Mouse (Mus musculus) embryonic facial prominence, embryonic 14.5 days (tissue): ENCODE measurements around the gene Gm4952. TPM values are rescaled to one million over a fixed set of nuclear protein-coding genes. Genes with fewer than 3 reads are reported as not detected.

ENCODE experiments used
- ATAC-seq: fragments of 200-750 bp; cut with Nextera tagmentation; 2 replicates; pipeline ENCODE4 v1.8.0; 2017; ENCODE audit warnings: low read depth, moderate number of reproducible peaks, moderate TSS enrichment
- DNase-seq: peaks from one replicate; pipeline ENCODE4 v3.0.0-alpha.2; 2015; ENCODE audit warnings: low spot score
- H3K27ac ChIP-seq: fragments of 300-500 bp; sonication (generic); replicated peaks from 2 replicates; pipeline ENCODE4 v1.5.1; 2014; ENCODE audit warnings: low read depth, mild to moderate bottlenecking, low read length, moderate library complexity
- H3K27me3 ChIP-seq: fragments of 300-500 bp; sonication (generic); replicated peaks from 2 replicates; pipeline ENCODE4 v1.6.1; 2014; ENCODE audit warnings: low read length; ENCODE audit not compliant: control insufficient read depth, insufficient read depth
- H3K36me3 ChIP-seq: fragments of 300-500 bp; sonication (generic); 2 replicates; pipeline ENCODE4 v1.6.1; 2014; ENCODE audit warnings: low read length, mixed read lengths; ENCODE audit not compliant: control insufficient read depth, insufficient read depth
- H3K4me1 ChIP-seq: fragments of 300-500 bp; sonication (generic); 2 replicates; pipeline ENCODE4 v1.6.1; 2014; ENCODE audit warnings: antibody characterized with exemption, low read length; ENCODE audit not compliant: control insufficient read depth, insufficient read depth
- H3K4me2 ChIP-seq: fragments of 300-500 bp; sonication (generic); 2 replicates; pipeline ENCODE4 v1.6.1; 2014; ENCODE audit warnings: low read depth, mild to moderate bottlenecking, low read length, moderate library complexity, mixed read lengths
- H3K4me3 ChIP-seq: fragments of 300-500 bp; sonication (generic); 2 replicates; pipeline ENCODE4 v1.5.1; 2014; ENCODE audit warnings: low read depth, mild to moderate bottlenecking, low read length
- H3K9ac ChIP-seq: fragments of 300-500 bp; sonication (generic); 2 replicates; pipeline ENCODE4 v1.6.1; 2014; ENCODE audit warnings: low read depth, mild to moderate bottlenecking, low read length, moderate library complexity, mixed read lengths
- H3K9me3 ChIP-seq: fragments of 300-500 bp; sonication (generic); 2 replicates; pipeline ENCODE4 v1.6.1; 2016; ENCODE audit warnings: low read length; ENCODE audit not compliant: control insufficient read depth
- WGBS: fragments of 180-500 bp; shearing (Covaris S2); extraction: QIAGEN DNeasy Blood & Tissue Kit; methylation state at CpG from one replicate; pipeline ENCODE4 v1.1.7; 2014; 5-methylcytosine and 5-hydroxymethylcytosine counted together
- polyA plus RNA-seq: library from polyadenylated mRNA; unstranded; fragments of >200 nt; fragmentation: Nextera tagmentation; extraction: Ambion mirVana; gene quantifications from 2 replicates; pipeline ENCODE4 v1.2.1, GENCODE M21; 2014

Gene Gm4952
- polyA plus RNA-seq, 1 experiment from 2014 or later = 0.07 TPM

GRCm38 (mm10) chr19:12671051-12671450, 71.3 kb downstream of the Gm4952 start:
- no peaks in the 10 kb centered on the region for H3K27me3 ChIP-seq
- WGBS = 87% methylated on average over 4 of the region's 4 CpGs
- H3K4me2 ChIP-seq = no peak overlapping the region

DNA sequence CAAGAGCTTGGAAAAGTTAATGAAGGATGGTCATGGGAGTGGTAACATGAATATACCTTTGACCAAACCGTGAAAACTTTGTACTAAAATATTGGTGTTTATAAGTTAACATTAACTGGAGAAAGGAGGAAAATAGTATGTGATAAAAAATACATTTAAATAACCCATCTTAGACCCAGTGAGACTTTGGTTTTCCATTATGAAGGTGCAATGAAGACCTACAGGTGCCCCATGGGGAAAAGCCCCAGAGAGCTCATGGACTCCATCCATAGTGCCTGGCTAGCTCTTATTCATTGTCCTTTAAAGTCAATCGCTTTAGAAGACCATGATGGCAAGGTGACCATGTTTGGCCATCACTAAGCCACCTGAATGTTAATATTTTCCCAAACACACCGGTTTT, 78.0 kb downstream of the Gm4952 start, which contains the start of gene Olfr1443:
Olfr1443 (plus strand) TSS at position 301 of the 400 bp plus-strand sequence.
- Histone ChIP-seq H3K36me3 (no peaks in the 10 kb centered on the region), H3K4me1 (no peaks in the 10 kb centered on the region), H3K9me3 (no peaks in the 10 kb centered on the region), H3K27me3 (no peaks in the 10 kb centered on the region), H3K9ac (no peak within 1 kb of the TSS), H3K4me3 (no peak within 1 kb of the TSS), H3K27ac (no peak within 1 kb of the TSS), H3K4me2 (no peak within 1 kb of the TSS)
- WGBS = 67% methylated on average over 3 of the region's 3 CpGs
- no peak for ATAC-seq
- DNase-seq = no peak

More at GRCm38 (mm10) chr19:12671051-12671450, 71.3 kb downstream of the Gm4952 start:
- H3K9me3 ChIP-seq = no peaks in the 10 kb centered on the region
- H3K36me3 ChIP-seq = no peaks in the 10 kb centered on the region
- H3K4me3 ChIP-seq = no peak overlapping the region
- no peak overlapping the region for H3K9ac ChIP-seq
- DNase-seq = no peak
- H3K4me1 ChIP-seq = no peaks in the 10 kb centered on the region
- H3K27ac ChIP-seq = no peak overlapping the region
- ATAC-seq = no peak

Other genes starting within 250 kb of the Gm4952 start
- 0.04 and 0.13 TPM in 2 replicates for gene Olfr1440, start 212.7 kb upstream of the Gm4952 start, polyA plus RNA-seq
- gene Olfr1441, start 182.5 kb upstream of the Gm4952 start, polyA plus RNA-seq = 0.18 TPM in 1 of 2 replicates, not detected in the other
- 0.10 TPM in 1 of 2 replicates, not detected in the other for gene Pfpl, start 172.1 kb upstream of the Gm4952 start, polyA plus RNA-seq
- gene Mpeg1, start 139.2 kb upstream of the Gm4952 start, polyA plus RNA-seq = 0.93 and 1.2 TPM in 2 replicates
- 11.9 and 14.5 TPM in 2 replicates for gene Dtx4, start 98.5 kb upstream of the Gm4952 start, polyA plus RNA-seq
- 28.3 and 28.9 TPM in 2 replicates for gene Fam111a, start 54.2 kb upstream of the Gm4952 start, polyA plus RNA-seq
- not detected in 2 replicates for gene Glyat, start 33.3 kb downstream of the Gm4952 start, polyA plus RNA-seq
- gene Olfr1442, start 70.5 kb downstream of the Gm4952 start, polyA plus RNA-seq = not detected in 2 replicates
- gene Olfr1443, start 78.1 kb downstream of the Gm4952 start, polyA plus RNA-seq = not detected in 2 replicates
- gene Keg1, start 95.8 kb downstream of the Gm4952 start, polyA plus RNA-seq = not detected in 2 replicates
- gene Cntf, start 165.7 kb downstream of the Gm4952 start, polyA plus RNA-seq = 0.29 and 0.81 TPM in 2 replicates
- 8.9 and 10.1 TPM in 2 replicates for gene Zfp91, start 196.2 kb downstream of the Gm4952 start, polyA plus RNA-seq
- gene Lpxn, start 196.2 kb downstream of the Gm4952 start, polyA plus RNA-seq = 4.2 and 4.6 TPM in 2 replicates
- gene Gm5244, start 246.7 kb downstream of the Gm4952 start, polyA plus RNA-seq = not detected in 2 replicates